Mouse (Mus musculus): ENCODE measurements around the gene Celsr1. TPM values are rescaled to one million over a fixed set of nuclear protein-coding genes. Genes with fewer than 3 reads are reported as not detected.

Gene Celsr1
- polyA plus RNA-seq, 1 experiment from 2014 or later = 0.01 TPM

Other genes starting within 250 kb of the Celsr1 start
- gene Cdpf1, start 222.1 kb downstream of the Celsr1 start, polyA plus RNA-seq (2015; fragmentation: Nextera tagmentation; extraction: Ambion mirVana) = 20.9 and 21.8 TPM in 2 replicates
- 0.08 and 0.09 TPM in 2 replicates for gene Pkdrej, start 212.0 kb downstream of the Celsr1 start, polyA plus RNA-seq (2015; fragmentation: Nextera tagmentation; extraction: Ambion mirVana)
- 8.6 and 9.8 TPM in 2 replicates for gene Ttc38, start 201.5 kb downstream of the Celsr1 start, polyA plus RNA-seq (2015; fragmentation: Nextera tagmentation; extraction: Ambion mirVana)
- 24.2 and 25.0 TPM in 2 replicates for gene Gtse1, start 174.0 kb downstream of the Celsr1 start, polyA plus RNA-seq (2015; fragmentation: Nextera tagmentation; extraction: Ambion mirVana)
- gene Trmu, start 154.5 kb downstream of the Celsr1 start, polyA plus RNA-seq (2015; fragmentation: Nextera tagmentation; extraction: Ambion mirVana) = 17.3 and 19.4 TPM in 2 replicates
- 6.3 and 7.8 TPM in 2 replicates for gene Gramd4, start 23.9 kb upstream of the Celsr1 start, polyA plus RNA-seq (2015; fragmentation: Nextera tagmentation; extraction: Ambion mirVana)
- gene Cerk, start 152.4 kb upstream of the Celsr1 start, polyA plus RNA-seq (2015; fragmentation: Nextera tagmentation; extraction: Ambion mirVana) = 4.1 and 4.8 TPM in 2 replicates
- 6.6 and 8.3 TPM in 2 replicates for gene Tbc1d22a, start 180.7 kb upstream of the Celsr1 start, polyA plus RNA-seq (2015; fragmentation: Nextera tagmentation; extraction: Ambion mirVana)